Comparison of ENCODE assay signal across 28 mouse cellular contexts in the genomic region with DNA sequence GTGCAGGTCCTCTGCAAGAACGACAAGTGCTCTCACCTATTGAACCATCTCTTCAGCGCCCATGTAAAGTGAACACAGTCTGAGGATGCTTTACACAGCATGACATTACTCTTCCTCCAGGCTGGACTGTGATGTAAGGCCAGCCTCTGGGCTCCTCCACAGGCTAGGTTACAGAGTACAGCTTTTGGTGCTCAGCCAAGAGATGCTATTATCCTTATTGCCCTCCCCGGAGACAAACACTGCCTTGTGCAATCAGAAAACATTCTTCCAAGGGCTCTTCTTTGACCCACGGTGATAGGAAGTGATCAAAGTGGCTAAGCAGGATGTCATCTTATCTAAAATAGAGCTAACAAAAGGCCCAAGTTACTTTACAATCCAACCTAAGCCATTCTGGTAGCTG.
"Had no signal": no experiment of that assay in that cellular context is flagged by ENCODE, and none has a peak within 500 bp of the region (broad histone marks: within the 10 kb centered on the region; RNA-seq: fewer than 3 reads in every experiment).

No protein-coding gene starts in this region.

- H3K4me1 ChIP-seq: embryonic facial prominence, embryonic 10.5 days; embryonic facial prominence, embryonic 12.5 days; embryonic facial prominence, embryonic 13.5 days; embryonic facial prominence, embryonic 15.5 days; forebrain, embryonic 10.5 days; forebrain, embryonic 12.5 days; forebrain, embryonic 13.5 days; forebrain, embryonic 15.5 days had no signal

- H3K27me3 ChIP-seq: embryonic facial prominence, embryonic 12.5 days; embryonic facial prominence, embryonic 13.5 days; embryonic facial prominence, embryonic 15.5 days; forebrain, embryonic 12.5 days; forebrain, embryonic 13.5 days; forebrain, embryonic 15.5 days had no signal

- H3K9me3 ChIP-seq: embryonic facial prominence, embryonic 10.5 days; embryonic facial prominence, embryonic 12.5 days; embryonic facial prominence, embryonic 13.5 days; embryonic facial prominence, embryonic 15.5 days; forebrain, embryonic 10.5 days; forebrain, embryonic 12.5 days; forebrain, embryonic 13.5 days; forebrain, embryonic 15.5 days had no signal

- H3K4me3 ChIP-seq: embryonic facial prominence, embryonic 10.5 days; embryonic facial prominence, embryonic 12.5 days; embryonic facial prominence, embryonic 13.5 days; embryonic facial prominence, embryonic 15.5 days; erythroblast, embryonic 14.5 days; forebrain, embryonic 10.5 days; forebrain, embryonic 12.5 days; forebrain, embryonic 13.5 days; forebrain, embryonic 15.5 days; gastrocnemius, adult 2 months; heart, adult 2 months had no signal

- H3K9ac ChIP-seq: embryonic facial prominence, embryonic 12.5 days; embryonic facial prominence, embryonic 13.5 days; embryonic facial prominence, embryonic 15.5 days; forebrain, embryonic 12.5 days; forebrain, embryonic 13.5 days; forebrain, embryonic 15.5 days; forebrain, postnatal 0 days had no signal

- H3K4me2 ChIP-seq: embryonic facial prominence, embryonic 12.5 days; embryonic facial prominence, embryonic 13.5 days; embryonic facial prominence, embryonic 15.5 days; forebrain, embryonic 12.5 days; forebrain, embryonic 13.5 days; forebrain, embryonic 15.5 days had no signal

- H3K27ac ChIP-seq: embryonic facial prominence, embryonic 10.5 days; embryonic facial prominence, embryonic 12.5 days; embryonic facial prominence, embryonic 13.5 days; embryonic facial prominence, embryonic 15.5 days; forebrain, embryonic 10.5 days; forebrain, embryonic 12.5 days; forebrain, embryonic 13.5 days; forebrain, embryonic 15.5 days; gastrocnemius, adult 2 months; heart, adult 2 months had no signal

- DNase-seq: cerebellum, adult 2 months; cerebellum, adult 8-10 months; cerebellum, adult 9-10 months; cerebellum, adult 9-11 months; cerebellum, postnatal 10 days; cerebellum, postnatal 14 days; cerebellum, postnatal 25 days; cerebellum, postnatal 36 days; embryo, embryonic 11 days; forebrain, postnatal 0 days; gastrocnemius, adult 2 months; gastrocnemius, postnatal 10 days; gastrocnemius, postnatal 14 days; gastrocnemius, postnatal 25 days; gastrocnemius, postnatal 36 days; heart, adult 18-20 months; heart, adult 2 months had no signal

- ATAC-seq: forebrain, embryonic 13.5 days; forebrain, embryonic 14.5 days; forebrain, embryonic 15.5 days; forebrain, embryonic 16.5 days; forebrain, postnatal 0 days had no signal

- H3K36me3 ChIP-seq: embryonic facial prominence, embryonic 10.5 days; embryonic facial prominence, embryonic 12.5 days; embryonic facial prominence, embryonic 13.5 days; embryonic facial prominence, embryonic 15.5 days; forebrain, embryonic 10.5 days; forebrain, embryonic 12.5 days; forebrain, embryonic 15.5 days had no signal
